Mouse (Mus musculus) small intestine, adult 10 weeks (tissue): ENCODE results near the gene Chd3. TPM values are rescaled to one million over a fixed set of nuclear protein-coding genes. Genes with fewer than 3 reads are reported as not detected.

Source experiments
- polyA plus RNA-seq: library from polyadenylated mRNA; stranded (reverse); fragments of 350-450 nt; fragmentation: Illumina TruSeq; extraction: RNeasy Lipid Tissue Mini Kit (QIAGEN cat#74804); gene quantifications from one replicate; pipeline ENCODE4 v1.2.3, GENCODE M21; 2014; ENCODE audit warnings: low replicate concordance

Gene Chd3
- polyA plus RNA-seq: 24.6 TPM

GRCm38 (mm10) chr11:69369215-69369989 lies at the start of gene Chd3:
Gene Chd3, minus strand, starts transcription at chr11:69369406.

GRCm38 (mm10) chr11:69413221-69414181 lies 44.3 kb upstream of the Chd3 start, which contains the start of gene Kdm6b:
Gene Kdm6b, minus strand, starts transcription at chr11:69413675.

GRCm38 (mm10) chr11:69398059-69398458 lies 28.9 kb upstream of the Chd3 start, which contains the start of gene Tmem88:
Gene Tmem88, minus strand, starts transcription at chr11:69398234.

GRCm38 (mm10) chr11:69395235-69395633 lies 26.0 kb upstream of the Chd3 start, which contains the start of the genes Naa38 and Cyb5d1:
Gene Naa38, plus strand, starts transcription at chr11:69395487.
Gene Cyb5d1, minus strand, starts transcription at chr11:69395631.

GRCm38 (mm10) chr11:69340161-69341131 lies 28.8 kb downstream of the Chd3 start, which contains the start of gene Rnf227:
Gene Rnf227, plus strand, starts transcription at chr11:69340461.

GRCm38 (mm10) chr11:69325628-69326407 lies 43.4 kb downstream of the Chd3 start, which contains the start of gene Kcnab3:
Gene Kcnab3, plus strand, starts transcription at chr11:69326258.

GRCm38 (mm10) chr11:69323667-69324111 lies 45.5 kb downstream of the Chd3 start, which contains the start of the genes Cntrob and Trappc1:
Gene Cntrob, minus strand, starts transcription at chr11:69323775.
Gene Trappc1, plus strand, starts transcription at chr11:69323980.

Other genes with a start within 250 kb of the Chd3 start
- gene Hes7, start 249.0 kb downstream of the Chd3 start, polyA plus RNA-seq: not detected
- gene 9130213A22Rik, start 246.8 kb downstream of the Chd3 start, polyA plus RNA-seq: not detected
- gene Aloxe3, start 243.5 kb downstream of the Chd3 start, polyA plus RNA-seq: not detected
- not detected for gene Alox12b, start 212.4 kb downstream of the Chd3 start, polyA plus RNA-seq
- not detected for gene Alox8, start 171.6 kb downstream of the Chd3 start, polyA plus RNA-seq
- gene Gucy2e, start 132.4 kb downstream of the Chd3 start, polyA plus RNA-seq: not detected
- gene Cntrob, start 45.6 kb downstream of the Chd3 start, polyA plus RNA-seq: 3.5 TPM
- 24.4 TPM for gene Trappc1, start 45.4 kb downstream of the Chd3 start, polyA plus RNA-seq
- gene Kcnab3, start 43.1 kb downstream of the Chd3 start, polyA plus RNA-seq: 0.37 TPM
- 2.2 TPM for gene Rnf227, start 28.9 kb downstream of the Chd3 start, polyA plus RNA-seq
- 3.7 TPM for gene Naa38, start 26.1 kb upstream of the Chd3 start, polyA plus RNA-seq
- 22.1 TPM for gene Cyb5d1, start 26.2 kb upstream of the Chd3 start, polyA plus RNA-seq
- 0.45 TPM for gene Tmem88, start 28.8 kb upstream of the Chd3 start, polyA plus RNA-seq
- 4.5 TPM for gene Kdm6b, start 44.3 kb upstream of the Chd3 start, polyA plus RNA-seq
- 0.37 TPM for gene Dnah2, start 179.7 kb upstream of the Chd3 start, polyA plus RNA-seq
- gene Efnb3, start 190.8 kb upstream of the Chd3 start, polyA plus RNA-seq: not detected
- 0.59 TPM for gene Wrap53, start 210.8 kb upstream of the Chd3 start, polyA plus RNA-seq
- gene Trp53, start 211.0 kb upstream of the Chd3 start, polyA plus RNA-seq: 2.7 TPM
- 2.6 TPM for gene Atp1b2, start 236.5 kb upstream of the Chd3 start, polyA plus RNA-seq
- gene Shbg, start 248.5 kb upstream of the Chd3 start, polyA plus RNA-seq: not detected